Mouse (Mus musculus) G1E (cell line): ENCODE data around the gene Tmcc3.

Experiments used
- CTCF ChIP-seq: IDR thresholded peaks from 2 replicates; pipeline ENCODE4 v1.5.1; 2012; ENCODE audit warnings: low read depth, low read length, inconsistent platforms, mixed read lengths
- GATA1 ChIP-seq: IDR thresholded peaks from 2 replicates; pipeline ENCODE4 v1.6.1; 2012; ENCODE audit warnings: borderline replicate concordance, low read length, inconsistent platforms, mixed read lengths
- POLR2AphosphoS5 ChIP-seq: IDR thresholded peaks from 2 replicates; pipeline ENCODE4 v1.6.1; 2012; ENCODE audit warnings: low read depth, low read length, inconsistent platforms; ENCODE audit not compliant: insufficient replicate concordance
- TAL1 ChIP-seq: conservative IDR thresholded peaks from 2 replicates; pipeline ENCODE4 v1.6.1; 2012; ENCODE audit warnings: low read depth, low read length, inconsistent platforms, mixed read lengths

DNA sequence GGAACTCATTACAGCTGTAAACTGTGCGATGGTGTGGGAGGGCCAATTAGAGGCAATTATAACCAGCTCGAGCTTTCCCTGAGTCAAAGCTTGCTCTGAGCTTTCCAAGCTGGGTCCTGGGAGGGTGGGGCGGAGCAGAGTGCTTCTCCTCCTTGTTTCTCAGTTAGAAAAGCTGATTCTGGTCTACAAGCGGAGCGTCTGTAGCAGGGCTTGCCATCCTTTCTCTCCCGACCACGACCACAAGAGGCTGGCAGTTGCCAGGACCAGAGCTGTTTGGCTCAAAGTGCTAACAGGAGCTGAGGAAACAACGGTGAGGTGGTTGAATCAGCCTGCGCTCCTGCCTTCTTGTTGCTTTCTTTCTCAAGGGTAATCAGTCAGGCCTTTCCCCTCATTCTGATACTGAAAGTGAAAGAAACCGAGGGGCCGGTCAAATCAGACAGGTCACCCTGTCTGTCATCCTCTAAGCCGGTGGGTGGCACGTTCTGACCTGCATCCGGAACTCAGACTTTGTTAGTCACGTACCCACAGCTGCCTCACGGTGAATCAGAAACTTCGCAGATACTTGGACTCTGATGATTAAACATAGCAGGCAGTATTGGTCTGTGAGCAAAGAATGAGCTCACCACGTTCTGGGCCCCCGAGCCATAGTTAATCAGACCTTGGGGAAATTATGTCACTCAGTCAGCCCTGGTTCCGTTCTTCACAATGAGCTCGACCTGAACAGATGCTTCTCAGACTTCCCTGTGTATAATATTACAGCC lies 233.7 kb downstream of the Tmcc3 start:
- TF ChIP-seq CTCF (no peak), GATA1 (no peak), TAL1 (no peak), POLR2AphosphoS5 (no peak)
